Mouse (Mus musculus): ENCODE data around the gene Capns1. TPM values are rescaled to one million over a fixed set of nuclear protein-coding genes. Genes with fewer than 3 reads are reported as not detected.
A peak's percentile ranks its signal among the peaks of the same experiment; 100 is the strongest.
"Not testable (repeated sequence)": the region's sequence is repeated elsewhere in the genome, so short reads cannot be mapped to it uniquely, and the experiment has no call there.

The Capns1 gene
- polyA plus RNA-seq, 1 experiment: 17.1 TPM

- H3K4me3 ChIP-seq (replicated peaks): no peak overlapping the region
- no peaks in the 10 kb centered on the region for H3K9me3 ChIP-seq (ENCODE audit: control insufficient read depth, low read length)
- no peaks in the 10 kb centered on the region for H3K27me3 ChIP-seq (ENCODE audit: control insufficient read depth)
- no peak for TF ChIP-seq TAL1 (IDR thresholded peaks at IDR 0.05; ENCODE audit: low read length)
- TF ChIP-seq GATA1 (IDR thresholded peaks at IDR 0.05; ENCODE audit: low read length): no peak
- H3K36me3 ChIP-seq (ENCODE audit: control insufficient read depth): peaks cover 49% of the 10 kb centered on the region
- peaks cover 14% of the 10 kb centered on the region for H3K4me1 ChIP-seq (ENCODE audit: control insufficient read depth)
These were observed 13.8 kb downstream of the Capns1 start for GRCm38 (mm10) chr7:30184641-30185348.

GRCm38 (mm10) chr7:30183879-30184289 is 14.7 kb downstream of the Capns1 start, which contains the start of gene Cox7a1:
Cox7a1 (plus strand) TSS chr7:30184144.
- Histone ChIP-seq H3K27me3 (ENCODE audit: control insufficient read depth) (no peaks in the 10 kb centered on the region), H3K4me1 (ENCODE audit: control insufficient read depth) (peaks cover 14% of the 10 kb centered on the region), H3K36me3 (ENCODE audit: control insufficient read depth) (peaks cover 40% of the 10 kb centered on the region), H3K9me3 (ENCODE audit: control insufficient read depth, low read length) (no peaks in the 10 kb centered on the region), H3K4me3 (replicated peaks) (peak within 1 kb of the TSS; percentile 41)
- TF ChIP-seq TAL1 (IDR thresholded peaks at IDR 0.05; ENCODE audit: low read length): no peak
- TF ChIP-seq GATA1 (IDR thresholded peaks at IDR 0.05; ENCODE audit: low read length): peak; percentile 70

GRCm38 (mm10) chr7:30183189-30183588 is 15.4 kb downstream of the Capns1 start:
- not testable (repeated sequence) for H3K9me3 ChIP-seq (ENCODE audit: control insufficient read depth, low read length); H3K4me3 ChIP-seq (replicated peaks); H3K27me3 ChIP-seq (ENCODE audit: control insufficient read depth)
- Histone ChIP-seq H3K36me3 (ENCODE audit: control insufficient read depth) (peaks cover 39% of the 10 kb centered on the region), H3K4me1 (ENCODE audit: control insufficient read depth) (peaks cover 14% of the 10 kb centered on the region)

- not testable (repeated sequence) for H3K4me3 ChIP-seq (replicated peaks); H3K27me3 ChIP-seq (ENCODE audit: control insufficient read depth); H3K9me3 ChIP-seq (ENCODE audit: control insufficient read depth, low read length)
- H3K4me1 ChIP-seq (ENCODE audit: control insufficient read depth): peaks cover 14% of the 10 kb centered on the region
- H3K36me3 ChIP-seq (ENCODE audit: control insufficient read depth): peaks cover 33% of the 10 kb centered on the region
These were observed 16.7 kb downstream of the Capns1 start for GRCm38 (mm10) chr7:30181929-30182328.

- H3K4me3 ChIP-seq (replicated peaks): no peak overlapping the region
- peaks cover 32% of the 10 kb centered on the region for H3K36me3 ChIP-seq (ENCODE audit: control insufficient read depth)
- TF ChIP-seq GATA1 (IDR thresholded peaks at IDR 0.05; ENCODE audit: low read length): no peak
- TF ChIP-seq TAL1 (IDR thresholded peaks at IDR 0.05; ENCODE audit: low read length): no peak
- peaks cover 14% of the 10 kb centered on the region for H3K4me1 ChIP-seq (ENCODE audit: control insufficient read depth)
- no peaks in the 10 kb centered on the region for H3K27me3 ChIP-seq (ENCODE audit: control insufficient read depth)
- no peaks in the 10 kb centered on the region for H3K9me3 ChIP-seq (ENCODE audit: control insufficient read depth, low read length)
These were observed 17.3 kb downstream of the Capns1 start for GRCm38 (mm10) chr7:30181308-30181707.

- Histone ChIP-seq H3K4me3 (replicated peaks) (no peak overlapping the region), H3K27me3 (ENCODE audit: control insufficient read depth) (no peaks in the 10 kb centered on the region), H3K9me3 (ENCODE audit: control insufficient read depth, low read length) (no peaks in the 10 kb centered on the region), H3K4me1 (ENCODE audit: control insufficient read depth) (peaks cover 2% of the 10 kb centered on the region; the same call in 1 of the 2 replicates), H3K36me3 (ENCODE audit: control insufficient read depth) (peaks cover 19% of the 10 kb centered on the region)
- no peak for TF ChIP-seq GATA1 (IDR thresholded peaks at IDR 0.05; ENCODE audit: low read length)
- TF ChIP-seq TAL1 (IDR thresholded peaks at IDR 0.05; ENCODE audit: low read length): no peak
These were observed 20.4 kb downstream of the Capns1 start for GRCm38 (mm10) chr7:30178256-30178655.

- Histone ChIP-seq H3K27me3 (ENCODE audit: control insufficient read depth) (no peaks in the 10 kb centered on the region), H3K9me3 (ENCODE audit: control insufficient read depth, low read length) (no peaks in the 10 kb centered on the region), H3K4me1 (ENCODE audit: control insufficient read depth) (peaks cover 3% of the 10 kb centered on the region), H3K4me3 (replicated peaks) (no peak overlapping the region), H3K36me3 (ENCODE audit: control insufficient read depth) (peaks cover 19% of the 10 kb centered on the region)
- TF ChIP-seq GATA1 (IDR thresholded peaks at IDR 0.05; ENCODE audit: low read length) (no peak), TAL1 (IDR thresholded peaks at IDR 0.05; ENCODE audit: low read length) (no peak)
These were observed 22.1 kb downstream of the Capns1 start for GRCm38 (mm10) chr7:30176474-30176873.

- peak overlapping the region; percentile 87 for H3K4me3 ChIP-seq (replicated peaks)
- no peak for TF ChIP-seq GATA1 (IDR thresholded peaks at IDR 0.05; ENCODE audit: low read length)
- peaks cover 28% of the 10 kb centered on the region for H3K4me1 ChIP-seq (ENCODE audit: control insufficient read depth)
- H3K27me3 ChIP-seq (ENCODE audit: control insufficient read depth): no peaks in the 10 kb centered on the region
- H3K9me3 ChIP-seq (ENCODE audit: control insufficient read depth, low read length): peaks cover 3% of the 10 kb centered on the region; the same call in 1 of the 2 replicates
- peaks cover 21% of the 10 kb centered on the region for H3K36me3 ChIP-seq (ENCODE audit: control insufficient read depth)
These were observed 28.2 kb downstream of the Capns1 start for GRCm38 (mm10) chr7:30170283-30170951.

- TF ChIP-seq TAL1 (IDR thresholded peaks at IDR 0.05; ENCODE audit: low read length) (no peak), GATA1 (IDR thresholded peaks at IDR 0.05; ENCODE audit: low read length) (peak; percentile 79)
- peaks cover 27% of the 10 kb centered on the region for H3K36me3 ChIP-seq (ENCODE audit: control insufficient read depth)
- H3K4me3 ChIP-seq (replicated peaks): peak within 1 kb of the TSS; percentile 87
- H3K9me3 ChIP-seq (ENCODE audit: control insufficient read depth, low read length): peaks cover 6% of the 10 kb centered on the region
- H3K27me3 ChIP-seq (ENCODE audit: control insufficient read depth): no peaks in the 10 kb centered on the region
- H3K4me1 ChIP-seq (ENCODE audit: control insufficient read depth): peaks cover 28% of the 10 kb centered on the region
These were observed 28.9 kb downstream of the Capns1 start, which contains the start of gene Zfp146 for GRCm38 (mm10) chr7:30169583-30170282. Zfp146 (minus strand) TSS chr7:30169750.
